27 mouse cellular contexts compared by ENCODE assay signal in genomic region chr12:70627638-70628037, GRCm38 (mm10).
A peak's percentile ranks its signal among the peaks of the same experiment; 100 is the strongest.
DNase-seq lines count a peak whose midpoint lies in the region; ATAC-seq and TF ChIP-seq lines count a peak whose summit lies in the region.
"Had no signal": no experiment of that assay in that cellular context is flagged by ENCODE, and none has a peak within 500 bp of the region (broad histone marks: within the 10 kb centered on the region; RNA-seq: fewer than 3 reads in every experiment).

No protein-coding gene starts in this region.

- H3K9ac ChIP-seq in hindbrain, embryonic 11.5 days (ENCODE audit: low read depth, low read length) = no peak overlapping the region
- H3K9ac ChIP-seq in hindbrain, embryonic 16.5 days (ENCODE audit: low read depth, low read length) = no peak overlapping the region
- H3K9ac ChIP-seq in neural tube, embryonic 15.5 days (replicated peaks) = no peak overlapping the region
- H3K9ac ChIP-seq: embryonic facial prominence, embryonic 15.5 days; hindbrain, embryonic 13.5 days; kidney, embryonic 15.5 days; limb, embryonic 15.5 days; liver, embryonic 14.5 days; lung, embryonic 14.5 days; neural tube, embryonic 12.5 days had no signal

- H3K36me3 ChIP-seq in hindbrain, embryonic 11.5 days (ENCODE audit: control insufficient read depth, insufficient read depth, low read length) = no peaks in the 10 kb centered on the region
- H3K36me3 ChIP-seq in hindbrain, embryonic 16.5 days (ENCODE audit: control insufficient read depth, insufficient read depth, low read length) = no peaks in the 10 kb centered on the region
- H3K36me3 ChIP-seq in neural tube, embryonic 15.5 days = no peaks in the 10 kb centered on the region
- H3K36me3 ChIP-seq in kidney, adult 2 months (ENCODE audit: control insufficient read depth, insufficient read depth, low read length) = no peaks in the 10 kb centered on the region
- H3K36me3 ChIP-seq: embryonic facial prominence, embryonic 15.5 days; hindbrain, embryonic 13.5 days; kidney, embryonic 15.5 days; limb, embryonic 15.5 days; neural tube, embryonic 12.5 days had no signal

- DNase-seq in hindbrain, embryonic 11.5 days (ENCODE audit: low spot score) = peak; percentile 17
- DNase-seq in neural tube, embryonic 10.5 days (ENCODE audit: extremely low spot score, low spot score) = no peak
- peak; percentile 67 for DNase-seq in R1 (ENCODE audit: low read depth, low spot score)
- DNase-seq in brain, embryonic 14.5 days (ENCODE audit: low read depth) = peak; percentile 68
- DNase-seq in kidney, adult 2 months = no peak
- DNase-seq: adrenal gland, postnatal 10 days; B cell, adult 2 months; cerebellum, adult 8-10 months; cerebellum, postnatal 36 days; gastrocnemius, postnatal 25 days; heart, adult 18-20 months; layer of hippocampus, adult 9-11 months; lung, embryonic 14.5 days; lung, postnatal 36 days; right cerebral cortex, adult 18-20 months; right cerebral cortex, postnatal 4 days had no signal

- no peak overlapping the region for H3K4me2 ChIP-seq in hindbrain, embryonic 11.5 days (replicated peaks; ENCODE audit: low read depth, low read length)
- no peak overlapping the region for H3K4me2 ChIP-seq in hindbrain, embryonic 16.5 days (ENCODE audit: low read length)
- H3K4me2 ChIP-seq in neural tube, embryonic 15.5 days = no peak overlapping the region
- H3K4me2 ChIP-seq: embryonic facial prominence, embryonic 15.5 days; hindbrain, embryonic 13.5 days; kidney, embryonic 15.5 days; limb, embryonic 15.5 days; lung, embryonic 14.5 days; neural tube, embryonic 12.5 days had no signal

- no peak overlapping the region for H3K4me3 ChIP-seq in hindbrain, embryonic 11.5 days (ENCODE audit: low read depth, low read length)
- H3K4me3 ChIP-seq in hindbrain, embryonic 16.5 days (ENCODE audit: low read length) = no peak overlapping the region
- H3K4me3 ChIP-seq in neural tube, embryonic 15.5 days (replicated peaks) = no peak overlapping the region
- H3K4me3 ChIP-seq in kidney, adult 2 months (ENCODE audit: insufficient read depth, low read depth, low read length) = no peak overlapping the region
- H3K4me3 ChIP-seq: embryonic facial prominence, embryonic 15.5 days; hindbrain, embryonic 13.5 days; kidney, embryonic 15.5 days; limb, embryonic 15.5 days; megakaryocyte, embryonic 14.5 days; neural tube, embryonic 12.5 days had no signal

- no peak for ATAC-seq in hindbrain, embryonic 11.5 days (ENCODE audit: low FRiP score)
- ATAC-seq in hindbrain, embryonic 16.5 days = no peak
- no peak for ATAC-seq in neural tube, embryonic 15.5 days (ENCODE audit: low FRiP score)
- ATAC-seq: intestine, postnatal 0 days had no signal

- WGBS in hindbrain, embryonic 11.5 days = 69% methylated on average over 7 of the region's 7 CpGs
- 52% methylated on average over 7 of the region's 7 CpGs for WGBS in hindbrain, embryonic 16.5 days
- 46% methylated on average over 7 of the region's 7 CpGs for WGBS in neural tube, embryonic 15.5 days
- 72% methylated on average over 7 of the region's 7 CpGs for WGBS in kidney, adult 2 months

- H3K27me3 ChIP-seq in hindbrain, embryonic 11.5 days (ENCODE audit: control insufficient read depth, insufficient read depth, low read length) = no peaks in the 10 kb centered on the region
- no peaks in the 10 kb centered on the region for H3K27me3 ChIP-seq in hindbrain, embryonic 16.5 days (replicated peaks; ENCODE audit: control insufficient read depth, insufficient read depth, low read length)
- H3K27me3 ChIP-seq in neural tube, embryonic 15.5 days (replicated peaks) = no peaks in the 10 kb centered on the region
- no peaks in the 10 kb centered on the region for H3K27me3 ChIP-seq in kidney, adult 2 months (replicated peaks; ENCODE audit: control insufficient read depth, insufficient read depth, low read length)
- H3K27me3 ChIP-seq: CH12.LX; embryonic facial prominence, embryonic 15.5 days; hindbrain, embryonic 13.5 days; limb, embryonic 15.5 days; neural tube, embryonic 12.5 days had no signal

- TF ChIP-seq POLR2A in brain, embryonic 14.5 days (IDR thresholded peaks at IDR 0.05; ENCODE audit: borderline replicate concordance, extremely low read depth, insufficient read depth, insufficient read length, poor library complexity, severe bottlenecking) = no peak
- no peak for TF ChIP-seq POLR2A in kidney, adult 2 months (IDR thresholded peaks at IDR 0.05; ENCODE audit: low read depth, low read length)

- no peak for TF ChIP-seq CTCF in brain, embryonic 14.5 days (IDR thresholded peaks at IDR 0.05; ENCODE audit: borderline replicate concordance, extremely low read depth, insufficient read depth, insufficient read length)
- no peak for TF ChIP-seq CTCF in kidney, adult 2 months (conservative IDR thresholded peaks at IDR 0.05; ENCODE audit: insufficient read depth, insufficient read length, low read depth, low read length)

- no peaks in the 10 kb centered on the region for H3K9me3 ChIP-seq in hindbrain, embryonic 11.5 days (ENCODE audit: control insufficient read depth, low read length)
- no peaks in the 10 kb centered on the region for H3K9me3 ChIP-seq in hindbrain, embryonic 16.5 days (ENCODE audit: control insufficient read depth, low read length)
- no peaks in the 10 kb centered on the region for H3K9me3 ChIP-seq in neural tube, embryonic 15.5 days (replicated peaks)
- H3K9me3 ChIP-seq: embryonic facial prominence, embryonic 15.5 days; hindbrain, embryonic 13.5 days; kidney, embryonic 15.5 days; limb, embryonic 15.5 days; neural tube, embryonic 12.5 days had no signal

- no peak overlapping the region for H3K27ac ChIP-seq in hindbrain, embryonic 11.5 days (ENCODE audit: low read depth, low read length)
- no peak overlapping the region for H3K27ac ChIP-seq in hindbrain, embryonic 16.5 days (ENCODE audit: low read depth, low read length)
- 0 out of 2 replicates have a peak overlapping the region, but pooled peaks have one; percentile 23 for H3K27ac ChIP-seq in neural tube, embryonic 15.5 days (replicated peaks)
- H3K27ac ChIP-seq in kidney, adult 2 months (ENCODE audit: insufficient read depth, low read depth, low read length) = no peak overlapping the region
- H3K27ac ChIP-seq: hindbrain, embryonic 13.5 days; kidney, embryonic 15.5 days; liver, embryonic 14.5 days; neural tube, embryonic 12.5 days had no signal

- H3K4me1 ChIP-seq in hindbrain, embryonic 11.5 days (replicated peaks; ENCODE audit: control insufficient read depth, insufficient read depth, low read length) = no peaks in the 10 kb centered on the region
- 0 out of 2 replicates have a peak, but pooled peaks cover 5% of the 10 kb centered on the region for H3K4me1 ChIP-seq in hindbrain, embryonic 16.5 days (ENCODE audit: control insufficient read depth, insufficient read depth, low read depth, low read length)
- H3K4me1 ChIP-seq in neural tube, embryonic 15.5 days = peaks cover 10% of the 10 kb centered on the region; the same call in 1 of the 2 replicates
- no peaks in the 10 kb centered on the region for H3K4me1 ChIP-seq in kidney, adult 2 months (ENCODE audit: control insufficient read depth, insufficient read depth, low read length)
- H3K4me1 ChIP-seq: kidney, embryonic 15.5 days; neural tube, embryonic 12.5 days had no signal

Comparison
In these comparisons a context has a peak if more than half of its experiments do, and no peak if none do; other contexts are left out.
1. DNase-seq: peak in hindbrain, embryonic 11.5 days (single experiment), R1 (single experiment) and brain, embryonic 14.5 days (single experiment); none in neural tube, embryonic 10.5 days (single experiment) and kidney, adult 2 months (single experiment).